Mouse (Mus musculus) adrenal gland, postnatal 4 days (tissue): ENCODE measurements around the gene Cdc42se1. TPM values are rescaled to one million over a fixed set of nuclear protein-coding genes. Genes with fewer than 3 reads are reported as not detected.

Experiments
- DNase-seq, 2 experiments: peaks; one replicate each; pipeline ENCODE4 v3.0.0; 2021 to 2022; ENCODE audit warnings: low spot score in 2 of 2, mixed read lengths in 2 of 2
- total RNA-seq, 2 experiments: library from RNA; stranded (reverse); gene quantifications; 2 replicates each; pipeline ENCODE4 v1.2.3; 2021

Cdc42se1 gene
- total RNA-seq, 2 experiments from 2014 or later: 82.6 to 93.1 TPM

DNA sequence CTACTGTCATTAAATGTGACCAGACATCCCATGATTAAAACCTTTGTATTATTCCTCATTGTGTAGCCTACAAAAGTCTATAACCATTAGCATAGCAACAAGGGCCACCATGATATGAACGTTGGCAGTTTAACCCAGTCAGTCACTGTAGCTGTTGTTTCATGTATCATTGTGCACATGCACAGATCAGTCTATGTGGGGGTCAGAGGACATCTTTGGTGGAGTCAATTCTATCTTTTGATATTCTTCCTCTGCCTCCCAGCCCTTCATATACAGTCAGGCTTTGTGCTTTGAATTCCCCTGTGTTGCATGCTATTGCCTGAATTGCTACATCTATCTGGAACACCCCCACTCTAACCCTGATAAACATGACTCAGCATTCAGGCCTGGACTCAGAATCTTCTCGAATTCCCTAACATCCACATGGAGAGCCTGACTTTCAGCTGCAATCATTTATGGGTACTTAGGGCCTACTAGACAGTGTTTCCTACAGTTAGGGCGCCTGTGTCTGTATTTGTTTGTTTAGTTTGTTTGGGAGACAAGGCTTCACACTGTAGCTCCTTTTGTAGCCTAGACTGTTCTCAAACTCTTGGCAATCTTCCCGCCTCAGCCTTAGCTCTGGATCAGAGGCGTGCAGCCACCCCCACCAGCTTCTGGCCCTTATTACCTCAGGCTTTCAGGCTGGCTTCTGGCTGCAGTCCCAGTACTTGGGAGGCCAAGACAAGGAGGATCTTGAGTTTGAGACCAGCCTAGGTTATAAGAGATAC lies 18.1 kb downstream of the Cdc42se1 start:
- DNase-seq: no peak

DNA sequence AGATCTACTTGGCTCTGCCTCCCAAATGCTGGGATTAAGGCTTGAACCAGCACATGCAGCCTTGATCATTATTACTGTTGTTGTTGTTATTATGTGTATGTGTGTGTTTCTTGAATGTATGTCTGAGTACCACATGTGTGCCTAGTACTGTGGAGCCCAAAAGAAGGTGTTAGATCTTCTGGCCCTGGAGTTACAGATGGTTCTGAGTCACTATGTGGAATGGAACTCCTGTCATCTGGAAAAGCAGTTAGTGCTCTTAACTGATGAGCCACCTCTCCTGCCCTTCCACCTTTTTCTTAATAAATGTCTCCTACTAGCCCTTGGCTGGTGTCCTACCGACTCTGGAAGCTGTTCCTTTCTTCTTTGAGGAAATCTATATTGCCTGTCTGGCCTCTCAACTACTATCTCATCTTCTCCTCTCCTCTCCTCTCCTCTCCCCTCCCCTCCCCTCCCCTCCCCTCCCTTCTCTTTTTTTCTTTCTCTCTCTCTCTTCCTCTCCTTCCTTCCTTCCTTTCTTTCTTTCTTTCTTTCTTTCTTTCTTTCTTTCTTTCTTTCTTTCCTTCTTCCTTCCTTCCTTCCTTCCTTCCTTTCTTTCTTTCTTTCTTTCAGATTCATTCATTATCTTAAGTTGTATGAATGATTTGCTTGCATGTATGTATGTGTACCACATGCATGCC lies 19.3 kb downstream of the Cdc42se1 start:
- DNase-seq: no peak

DNA sequence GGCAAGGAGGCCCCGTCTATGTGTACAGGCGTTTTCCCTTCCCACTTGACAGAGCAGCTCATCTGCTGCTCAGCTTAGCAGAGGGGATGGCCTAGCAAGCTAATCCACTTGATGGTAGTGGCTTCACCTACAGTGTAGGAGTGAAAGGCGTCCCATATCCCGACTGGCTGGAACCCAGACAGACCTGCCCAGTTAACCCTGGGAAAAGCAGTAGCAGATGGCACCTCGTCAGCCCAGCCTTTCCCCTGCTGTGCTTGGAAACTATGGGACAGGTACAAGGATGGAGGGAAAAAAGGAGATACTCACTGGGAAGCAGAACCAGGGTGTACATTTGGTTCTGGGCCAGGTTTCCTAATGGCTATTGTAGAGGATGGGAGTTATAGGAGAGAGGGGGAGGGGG lies 21.8 kb downstream of the Cdc42se1 start:
- DNase-seq: no peak

DNA sequence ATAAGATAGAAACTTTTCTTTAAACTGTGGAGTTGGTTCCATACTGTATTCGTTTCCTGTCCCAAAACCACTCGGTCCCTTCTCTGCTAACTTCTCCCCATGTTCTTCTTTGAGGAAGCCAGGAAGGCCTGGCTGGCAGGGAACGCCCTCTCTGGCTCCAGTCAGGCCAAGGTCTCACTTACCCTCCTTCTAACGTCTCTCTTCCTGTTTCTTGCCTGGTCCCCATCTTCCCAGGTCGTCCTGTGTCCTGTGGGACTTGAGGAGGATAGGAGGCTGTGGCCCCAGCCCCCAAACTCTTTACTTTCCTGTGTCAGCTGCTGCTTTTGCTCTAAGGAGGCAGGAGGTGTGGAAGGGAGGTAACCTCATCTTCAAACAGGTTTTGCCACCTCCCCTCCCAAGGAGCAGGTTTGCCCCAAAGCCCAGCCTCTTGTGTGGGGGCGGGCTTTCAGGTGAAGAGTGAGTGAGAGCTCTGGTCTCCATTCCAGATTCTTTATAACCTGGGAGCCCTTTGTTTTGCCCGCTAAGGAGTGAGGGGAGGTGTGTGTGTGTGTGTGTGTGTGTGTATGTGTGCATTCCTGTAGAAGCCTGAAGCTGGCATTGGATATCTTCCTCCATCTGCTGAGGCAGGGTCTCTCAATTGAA lies 22.4 kb downstream of the Cdc42se1 start, which contains the start of gene Bnipl:
Gene Bnipl (minus strand): TSS at position 411 of the 642 bp plus-strand sequence.
- DNase-seq: no peak

DNA sequence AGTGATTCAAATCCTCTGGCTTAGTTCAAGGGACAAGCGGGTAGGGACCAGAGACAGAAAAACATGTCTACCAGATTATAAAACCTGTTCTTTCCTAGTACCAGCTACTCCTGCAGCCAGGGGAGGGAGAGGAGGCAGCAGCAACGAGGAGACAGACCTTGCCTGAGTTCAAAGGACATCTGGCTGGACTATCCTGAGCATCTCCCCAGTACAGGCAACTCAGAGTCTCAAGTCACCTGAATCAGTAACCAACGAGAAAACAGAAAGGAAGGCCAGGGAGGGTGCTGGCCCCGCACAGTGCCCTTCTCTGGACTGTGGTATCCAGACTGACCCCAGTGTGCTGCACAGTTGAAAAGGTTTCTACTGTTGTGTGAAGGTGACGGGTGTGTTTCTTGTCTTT lies 28.4 kb downstream of the Cdc42se1 start:
- DNase-seq: no peak

DNA sequence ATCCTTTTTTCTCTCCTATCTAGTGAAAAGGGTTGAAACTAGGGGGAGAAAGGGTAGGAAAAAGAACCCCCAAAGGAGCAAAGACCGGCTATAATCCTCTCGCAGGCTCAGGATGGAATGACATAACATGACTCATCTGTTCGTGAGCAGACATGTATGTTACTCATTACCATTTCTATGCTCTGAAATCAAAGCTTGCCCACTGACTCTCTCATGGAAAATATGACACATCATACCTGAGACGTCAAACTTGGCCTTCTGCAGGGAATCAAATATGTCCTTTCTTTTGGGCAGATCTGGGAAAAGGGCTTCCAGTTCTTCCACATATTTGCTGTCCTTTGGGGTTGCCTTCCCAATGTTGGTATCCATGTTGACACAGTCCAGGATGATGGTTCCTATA lies 33.4 kb downstream of the Cdc42se1 start:
- DNase-seq: no peak

DNA sequence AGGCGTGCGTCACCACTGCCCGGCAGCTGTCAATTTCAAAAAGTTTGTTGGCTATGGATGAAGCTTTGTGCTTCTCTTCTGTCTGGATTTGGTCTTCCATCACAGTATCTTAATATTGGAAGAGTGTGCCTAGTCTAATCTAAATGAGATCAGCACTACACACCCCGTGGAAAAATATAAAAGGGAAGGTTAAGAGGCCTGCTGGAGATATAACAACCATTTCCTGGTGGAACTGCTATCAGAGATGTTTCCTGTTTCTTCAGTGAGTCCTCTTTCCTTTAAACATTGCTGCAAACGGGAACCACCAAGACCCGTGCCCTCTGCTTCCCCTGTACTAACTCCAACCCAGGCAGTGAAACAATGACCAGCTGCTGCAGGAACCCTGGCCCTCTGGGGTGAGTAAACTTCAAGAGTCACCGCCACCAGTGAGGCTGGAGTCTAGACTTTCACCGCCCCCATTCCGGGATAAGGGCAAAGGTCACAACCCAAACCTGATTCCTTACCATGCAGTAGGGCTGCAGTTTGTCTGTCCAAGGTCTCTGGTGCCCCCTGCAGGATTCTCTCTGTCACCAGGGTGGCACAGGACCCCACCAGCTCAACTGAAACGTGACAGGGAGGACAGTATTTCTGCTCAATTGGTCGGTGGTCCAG lies 34.7 kb downstream of the Cdc42se1 start:
- peak in 1 of 2 experiments; percentile 56 for DNase-seq

DNA sequence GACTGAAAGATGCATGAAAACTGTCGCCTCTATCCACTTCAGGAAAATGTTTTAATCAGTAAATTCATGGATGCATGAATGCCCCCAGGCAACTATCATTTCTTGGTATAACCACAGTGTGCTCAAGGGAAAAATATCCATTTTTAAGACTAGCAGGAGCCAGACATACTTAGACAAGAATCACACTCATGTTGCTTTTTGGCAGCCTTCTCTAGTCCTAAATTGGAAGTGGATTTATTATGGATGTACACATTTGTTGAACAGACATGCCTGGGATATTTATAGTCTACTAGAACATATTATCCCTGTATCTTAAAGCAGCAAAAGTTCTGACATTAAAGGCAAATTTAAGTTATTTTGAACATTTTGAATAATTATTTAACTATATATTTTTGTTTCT lies 36.2 kb downstream of the Cdc42se1 start:
- no peak for DNase-seq

DNA sequence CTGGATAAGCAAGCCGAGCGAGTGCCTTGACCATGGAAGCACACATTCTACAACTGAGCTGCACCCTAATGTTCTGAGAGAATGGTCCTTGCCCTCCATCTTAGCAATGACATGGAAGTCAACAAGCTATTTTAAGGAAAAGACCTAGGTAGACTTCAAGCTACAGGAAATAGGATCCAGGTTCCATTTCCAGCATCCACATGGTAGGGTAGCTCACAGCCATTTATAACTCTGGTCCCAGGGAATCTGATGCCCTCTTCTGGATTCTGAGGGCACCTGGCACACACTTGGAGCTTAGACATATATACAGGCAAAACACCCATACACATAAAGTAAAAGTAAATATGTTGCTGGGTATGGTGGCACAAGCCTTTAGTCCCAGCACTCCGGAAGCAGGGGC lies 37.5 kb downstream of the Cdc42se1 start:
- DNase-seq: no peak

DNA sequence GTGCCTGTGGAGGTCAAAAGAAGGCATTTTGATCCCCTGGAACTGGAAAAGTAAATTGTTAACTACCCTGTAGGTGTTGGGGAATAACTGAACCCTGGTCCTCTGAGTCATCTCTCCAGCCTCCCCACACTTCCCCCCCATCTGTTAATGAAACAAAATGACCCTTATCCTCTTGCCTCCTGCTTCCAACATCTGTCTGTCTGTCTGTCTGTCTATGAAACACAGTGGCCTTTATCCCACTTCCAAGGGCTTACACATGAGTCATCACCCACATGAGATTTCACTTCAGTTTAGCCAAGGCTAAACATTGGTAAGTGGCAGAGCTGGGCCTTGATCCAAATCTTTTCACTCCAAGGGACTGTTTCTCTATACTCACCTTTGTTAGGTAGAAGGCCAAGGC lies 39.3 kb downstream of the Cdc42se1 start:
- no peak for DNase-seq

DNA sequence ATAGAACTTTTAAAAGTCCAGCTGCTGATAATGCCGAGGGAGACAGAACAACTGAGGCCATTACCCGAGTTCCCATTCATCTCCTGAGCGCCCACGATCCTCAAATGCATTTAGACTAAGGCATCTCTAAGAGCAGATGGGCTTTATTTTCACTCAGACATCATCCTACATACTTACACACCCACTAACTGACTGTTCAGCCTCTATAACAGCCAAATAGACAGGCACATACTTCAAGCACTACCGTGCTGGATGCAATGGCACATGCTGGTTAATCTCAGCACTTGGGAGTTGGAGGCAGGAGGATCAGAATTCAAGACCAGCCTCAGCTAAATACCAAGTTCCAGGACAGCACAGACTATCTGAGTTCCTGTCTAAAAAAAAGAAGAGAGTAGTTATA lies 41.3 kb downstream of the Cdc42se1 start:
- no peak for DNase-seq

DNA sequence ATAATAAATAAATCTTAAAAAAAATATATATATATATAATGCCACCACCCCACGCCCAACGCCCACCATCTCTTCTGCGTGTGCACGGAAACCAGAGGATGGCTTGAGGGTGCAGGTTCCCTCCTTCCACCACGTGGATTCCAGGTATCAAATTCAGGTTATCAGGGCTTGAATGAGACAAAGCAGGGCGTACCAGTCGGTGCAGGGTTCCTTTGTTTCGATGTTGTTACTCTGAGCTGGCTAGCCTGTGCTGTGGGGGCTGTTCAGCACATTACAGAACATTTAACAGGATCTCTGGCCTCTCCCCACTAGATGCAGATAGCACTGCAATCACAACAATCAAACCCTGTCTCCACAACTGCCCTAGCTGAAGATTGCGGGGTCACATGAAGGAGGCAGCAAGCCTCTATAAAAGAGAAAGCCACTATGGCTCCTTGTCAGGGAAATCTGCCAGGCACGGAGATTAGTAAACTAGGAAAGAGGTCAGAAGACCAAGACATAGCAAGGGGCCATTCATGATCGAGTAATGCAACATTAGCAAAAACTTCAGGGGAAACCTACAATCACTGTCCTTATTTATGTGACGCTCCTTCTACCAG lies 42.3 kb downstream of the Cdc42se1 start:
- no peak for DNase-seq

DNA sequence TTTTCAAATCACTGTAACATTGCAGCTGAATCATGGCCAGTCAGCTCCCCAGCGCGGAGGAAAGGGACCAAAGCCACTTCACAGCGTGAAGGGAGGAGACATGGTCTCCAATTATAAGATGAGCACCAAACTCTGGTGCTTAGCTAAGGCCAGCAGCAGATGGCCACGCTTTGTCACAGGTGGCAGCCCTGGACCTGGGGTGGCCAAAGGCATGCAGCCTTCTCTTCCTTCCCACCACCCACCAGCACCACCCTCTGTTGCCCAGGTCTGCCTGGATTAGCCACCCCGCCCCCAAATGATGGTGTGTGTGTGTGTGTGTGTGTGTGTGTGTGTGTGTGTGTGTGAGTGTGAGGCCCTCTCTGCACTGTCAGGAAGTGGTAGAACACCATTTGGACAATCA lies 44.9 kb downstream of the Cdc42se1 start:
- no peak for DNase-seq

DNA sequence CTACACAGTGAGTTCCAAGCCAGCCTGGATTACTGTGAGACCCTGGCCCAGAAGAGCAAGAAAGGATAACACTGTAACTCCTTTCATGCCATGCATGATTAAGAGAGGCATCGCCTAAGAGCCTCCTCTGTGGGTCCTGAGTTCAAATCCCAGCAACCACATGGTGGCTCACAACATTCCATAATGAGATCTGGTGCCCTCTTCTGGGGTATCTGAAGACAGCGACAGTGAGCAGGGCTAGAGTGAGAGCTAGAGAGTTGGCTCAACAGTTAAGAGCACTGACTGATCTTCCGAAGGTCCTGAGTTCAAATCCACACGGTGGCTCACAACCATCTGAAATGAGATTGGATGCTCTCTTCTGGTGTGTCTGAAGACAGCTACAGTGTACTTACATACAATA lies 45.9 kb downstream of the Cdc42se1 start:
- DNase-seq: no peak

DNA sequence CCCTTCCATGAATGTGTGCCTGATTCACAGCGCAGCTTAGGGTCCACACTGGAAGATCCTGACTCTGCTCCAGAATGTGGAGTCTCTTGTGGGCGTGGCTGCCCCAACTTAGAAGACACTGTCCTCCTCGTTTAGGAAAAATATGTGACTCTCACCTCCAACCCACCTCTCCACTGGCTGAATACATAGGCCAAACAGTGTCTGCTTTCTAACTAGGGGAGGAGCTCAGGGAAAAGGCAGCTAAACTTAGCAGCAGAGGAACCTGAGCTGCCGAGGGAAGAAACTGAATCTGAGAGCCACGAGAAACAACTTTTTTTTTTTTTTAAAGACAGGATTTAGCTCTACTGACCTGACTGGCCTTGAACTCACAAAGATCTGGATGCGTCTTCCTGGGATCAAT lies 46.6 kb downstream of the Cdc42se1 start:
- no peak for DNase-seq

DNA sequence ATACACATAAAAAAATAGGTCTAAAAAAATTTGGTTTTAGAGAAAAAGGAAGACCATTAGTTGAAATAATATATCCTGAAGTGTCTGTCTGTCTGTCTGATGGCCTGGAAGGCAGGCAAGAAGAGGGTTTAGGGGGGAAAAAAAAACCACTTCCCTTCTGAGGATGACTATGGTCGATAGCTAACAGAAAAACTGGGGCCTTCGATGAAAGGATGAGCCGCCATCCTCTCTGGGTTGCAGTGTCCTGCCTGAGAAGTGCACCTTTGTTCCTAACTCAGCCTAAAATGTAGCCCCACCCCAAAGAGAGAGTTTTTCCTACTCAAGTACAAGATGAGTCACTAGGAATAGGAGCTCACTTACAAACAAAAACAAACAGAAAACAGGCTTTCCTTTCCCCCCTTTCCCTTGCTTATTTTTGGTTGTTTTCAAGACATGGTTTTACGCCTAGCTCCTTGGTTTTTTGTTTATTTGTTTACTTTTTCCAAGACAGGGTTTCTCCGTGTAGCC lies 47.9 kb downstream of the Cdc42se1 start:
- no peak for DNase-seq

DNA sequence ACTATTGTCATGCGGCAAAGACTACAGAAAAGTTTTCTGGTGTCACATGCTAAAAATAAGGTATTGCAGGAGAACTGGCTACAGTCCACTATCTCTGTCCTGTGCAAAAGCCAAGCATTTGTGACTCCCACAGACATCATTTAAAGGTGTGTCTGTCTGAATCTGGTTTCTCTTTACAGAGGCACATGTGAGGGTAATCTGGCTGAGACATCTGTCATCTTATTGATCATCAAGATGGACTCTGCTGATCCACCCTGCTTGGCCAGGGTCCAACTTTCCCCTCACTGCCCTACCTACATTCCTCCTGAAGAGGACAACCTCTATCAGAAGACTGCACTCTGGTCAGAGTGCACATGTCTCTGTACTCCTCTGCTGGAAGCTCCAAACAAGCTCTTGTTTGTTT lies 48.6 kb downstream of the Cdc42se1 start:
- DNase-seq: no peak

DNA sequence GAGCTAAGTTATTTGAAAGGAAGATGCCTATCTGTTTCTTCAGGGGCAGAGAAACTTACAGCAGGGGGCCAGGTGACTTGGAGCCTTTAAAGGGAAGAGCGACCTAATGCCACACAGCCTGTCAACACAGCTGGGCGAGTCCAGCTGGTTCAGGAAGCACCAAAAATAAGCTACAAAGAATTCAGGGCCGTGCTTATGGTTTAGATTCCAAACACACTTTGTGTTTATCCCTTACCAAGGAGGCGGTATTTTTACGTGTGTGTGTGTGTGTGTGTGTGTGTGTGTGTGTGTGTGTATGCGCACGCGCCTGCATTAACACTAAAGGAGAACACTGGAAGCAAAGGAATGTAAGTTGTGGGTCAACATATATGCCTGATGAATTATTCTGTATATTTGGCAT lies 52.2 kb downstream of the Cdc42se1 start:
- no peak for DNase-seq

DNA sequence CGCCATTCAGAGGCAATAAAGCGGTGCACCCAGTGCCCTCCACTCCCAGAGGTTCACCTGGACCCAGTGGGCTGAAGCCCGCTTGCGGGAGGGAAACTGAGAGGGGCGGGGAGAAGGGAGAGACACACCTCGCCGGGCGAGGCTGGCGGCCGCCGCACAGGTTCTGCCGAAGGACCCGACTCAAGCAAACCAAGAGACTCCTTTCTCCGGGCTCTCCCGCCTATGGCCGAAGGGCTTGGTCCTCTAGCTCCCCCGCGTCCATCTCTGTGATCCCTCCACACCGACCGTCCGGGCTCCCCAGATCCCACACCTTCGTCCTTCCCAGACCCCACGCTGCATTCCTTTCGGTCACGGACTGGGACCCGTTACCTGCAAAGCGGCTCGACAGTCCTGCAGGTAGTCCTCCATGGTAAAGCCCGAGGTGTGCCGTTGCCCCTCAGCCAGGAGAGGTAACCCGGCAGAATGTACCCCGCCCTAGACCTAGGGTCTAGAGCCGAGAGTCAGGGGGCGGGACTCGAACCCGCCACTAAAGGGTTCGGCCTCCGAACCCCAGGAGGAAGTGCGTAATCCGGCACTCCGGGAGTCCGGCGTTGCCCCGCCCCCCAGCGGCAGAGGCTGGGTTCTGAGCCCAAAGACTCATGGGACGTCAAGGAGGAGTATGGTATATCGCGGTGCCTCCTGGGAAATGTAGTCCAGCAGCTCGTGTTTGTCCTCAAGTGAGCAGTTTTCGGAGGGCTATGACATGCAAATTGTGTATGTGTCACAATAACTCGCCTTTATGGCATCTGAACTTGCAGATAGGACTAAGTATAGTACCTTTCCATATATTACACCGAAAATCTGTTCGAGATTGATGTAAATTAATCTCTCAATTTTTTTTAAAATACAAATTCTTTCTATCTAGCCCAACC lies 52.9 kb downstream of the Cdc42se1 start, which contains the start of the genes Mindy1 and Prune1:
Gene Mindy1 (plus strand): TSS at position 130 of the 911 bp plus-strand sequence.
Gene Prune1 (minus strand): TSS at position 861 of the 911 bp plus-strand sequence.
- DNase-seq: peak; percentile 93 to 97

DNA sequence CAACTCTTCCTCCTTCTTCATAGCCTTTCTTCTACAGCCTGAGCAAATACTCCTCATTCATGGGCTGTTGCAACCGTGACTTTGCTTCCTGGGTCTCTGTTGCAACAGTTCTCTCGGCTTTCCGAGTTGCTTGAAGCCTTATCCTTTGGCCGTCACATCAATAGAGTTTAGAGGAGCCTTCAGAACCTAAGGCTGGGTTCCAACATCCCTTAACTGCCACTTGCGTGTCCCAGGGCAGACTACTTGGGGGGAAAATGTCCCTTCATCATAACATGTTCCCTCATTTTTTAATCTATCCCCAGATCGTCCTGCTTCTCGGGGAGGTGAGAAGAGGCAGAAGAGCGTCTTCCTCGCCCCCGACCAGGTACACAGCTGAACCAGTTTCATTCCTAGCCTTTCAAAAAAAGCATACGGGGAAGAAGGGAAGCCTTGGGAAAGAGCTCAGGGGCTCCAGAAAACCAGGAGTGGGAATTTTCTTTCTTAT lies 53.9 kb downstream of the Cdc42se1 start:
- no peak for DNase-seq
